Mouse (Mus musculus): ENCODE measurements around the gene Noto. TPM values are rescaled to one million over a fixed set of nuclear protein-coding genes. Genes with fewer than 3 reads are reported as not detected.

Noto gene
- polyA plus RNA-seq (2014; fragmentation: Illumina TruSeq; extraction: RNeasy Lipid Tissue Mini Kit (QIAGEN cat#74804); ENCODE audit: low read depth, low replicate concordance) = not detected

GRCm38 (mm10) chr6:85423836-85424379 lies at the start of gene Noto:
Noto (plus strand) TSS chr6:85423886.

GRCm38 (mm10) chr6:85373951-85374733 lies 49.5 kb upstream of the Noto start, which contains the start of gene Rab11fip5:
Rab11fip5 (minus strand) TSS chr6:85374634.

GRCm38 (mm10) chr6:85431842-85432431 lies 8.3 kb downstream of the Noto start, which contains the start of gene Smyd5:
Smyd5 (plus strand) TSS chr6:85431989.

GRCm38 (mm10) chr6:85450697-85451663 lies 27.3 kb downstream of the Noto start, which contains the start of gene Cct7:
Cct7 (plus strand) TSS chr6:85451514.

GRCm38 (mm10) chr6:85451664-85452410 lies 28.2 kb downstream of the Noto start, which contains the start of gene Pradc1:
Pradc1 (minus strand) TSS chr6:85451970.

Other genes starting within 250 kb of the Noto start
- not detected for gene Emx1, start 236.4 kb upstream of the Noto start, polyA plus RNA-seq (2014; fragmentation: Illumina TruSeq; extraction: RNeasy Lipid Tissue Mini Kit (QIAGEN cat#74804); ENCODE audit: low read depth, low replicate concordance)
- gene Sfxn5, start 90.5 kb upstream of the Noto start, polyA plus RNA-seq (2014; fragmentation: Illumina TruSeq; extraction: RNeasy Lipid Tissue Mini Kit (QIAGEN cat#74804); ENCODE audit: low read depth, low replicate concordance) = 5.4 TPM
- gene Rab11fip5, start 49.3 kb upstream of the Noto start, polyA plus RNA-seq (2014; fragmentation: Illumina TruSeq; extraction: RNeasy Lipid Tissue Mini Kit (QIAGEN cat#74804); ENCODE audit: low read depth, low replicate concordance) = 1.1 TPM
- 2.1 TPM for gene Smyd5, start 8.1 kb downstream of the Noto start, polyA plus RNA-seq (2014; fragmentation: Illumina TruSeq; extraction: RNeasy Lipid Tissue Mini Kit (QIAGEN cat#74804); ENCODE audit: low read depth, low replicate concordance)
- 99.8 TPM for gene Cct7, start 27.6 kb downstream of the Noto start, polyA plus RNA-seq (2014; fragmentation: Illumina TruSeq; extraction: RNeasy Lipid Tissue Mini Kit (QIAGEN cat#74804); ENCODE audit: low read depth, low replicate concordance)
- gene Pradc1, start 28.1 kb downstream of the Noto start, polyA plus RNA-seq (2014; fragmentation: Illumina TruSeq; extraction: RNeasy Lipid Tissue Mini Kit (QIAGEN cat#74804); ENCODE audit: low read depth, low replicate concordance) = 4.5 TPM
- gene Fbxo41, start 79.1 kb downstream of the Noto start, polyA plus RNA-seq (2014; fragmentation: Illumina TruSeq; extraction: RNeasy Lipid Tissue Mini Kit (QIAGEN cat#74804); ENCODE audit: low read depth, low replicate concordance) = not detected
- gene Egr4, start 89.7 kb downstream of the Noto start, polyA plus RNA-seq (2014; fragmentation: Illumina TruSeq; extraction: RNeasy Lipid Tissue Mini Kit (QIAGEN cat#74804); ENCODE audit: low read depth, low replicate concordance) = not detected
- gene Alms1, start 163.6 kb downstream of the Noto start, polyA plus RNA-seq (2014; fragmentation: Illumina TruSeq; extraction: RNeasy Lipid Tissue Mini Kit (QIAGEN cat#74804); ENCODE audit: low read depth, low replicate concordance) = 7.3 TPM